Mouse (Mus musculus) layer of hippocampus, adult 9-11 months (tissue): ENCODE measurements around the gene Siah1a.

Experiments used
- DNase-seq: peaks from one replicate; pipeline ENCODE4 v3.0.0; 2022

Siah1a gene

DNA sequence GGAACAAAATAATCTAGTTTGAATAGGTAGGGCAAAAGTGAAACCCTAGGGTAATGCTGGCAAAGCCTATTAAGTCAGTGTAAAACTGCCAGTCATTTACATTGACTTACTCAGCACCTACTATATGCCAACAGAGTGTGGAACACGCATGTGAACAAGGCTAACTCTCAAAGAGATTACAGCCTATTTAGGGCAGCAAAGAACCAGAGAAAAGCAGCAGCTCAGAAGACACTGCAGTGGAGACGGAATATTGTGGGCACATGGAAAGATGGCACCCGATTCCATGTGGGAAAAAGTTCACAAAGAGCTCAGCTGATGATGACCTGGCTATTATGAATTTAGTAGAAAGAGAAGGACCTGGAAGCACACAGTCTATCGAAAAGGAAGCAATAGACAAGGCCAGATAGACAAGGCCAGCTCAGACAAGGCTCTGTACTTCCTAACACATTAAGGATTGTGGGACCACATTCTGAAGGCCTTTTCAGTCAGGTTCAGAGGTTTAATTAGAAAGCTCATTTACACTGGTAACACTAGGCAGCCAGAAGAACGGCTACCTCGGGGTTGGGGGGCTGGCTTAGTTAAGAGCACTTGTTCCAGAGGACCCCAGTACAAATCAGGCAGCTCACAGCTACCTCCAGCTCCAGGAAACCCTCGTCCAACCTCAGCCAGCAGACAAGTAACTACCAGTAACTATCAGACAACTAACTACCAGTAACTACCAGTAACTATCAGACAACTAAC is 3.0 kb downstream of the Siah1a start:
- no peak for DNase-seq

DNA sequence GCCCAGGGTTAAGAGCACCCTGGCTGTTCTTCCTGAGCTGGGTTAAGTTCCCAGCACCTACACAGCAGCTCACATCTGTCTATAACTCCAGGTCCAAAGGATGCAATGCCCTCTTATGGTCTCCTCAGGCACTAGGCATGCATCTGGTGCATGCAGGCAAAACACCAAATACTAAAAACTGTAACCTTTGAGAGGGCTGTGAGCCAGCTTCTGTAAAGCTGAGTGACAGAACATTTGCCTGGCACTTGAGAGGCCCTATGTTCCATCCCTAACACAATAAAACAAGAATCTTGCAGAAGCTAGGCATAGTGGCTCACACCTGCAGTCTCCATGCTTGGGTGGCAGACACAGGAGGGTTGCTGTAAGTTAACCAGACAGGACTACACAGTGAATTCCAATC is 4.1 kb downstream of the Siah1a start:
- DNase-seq: no peak

DNA sequence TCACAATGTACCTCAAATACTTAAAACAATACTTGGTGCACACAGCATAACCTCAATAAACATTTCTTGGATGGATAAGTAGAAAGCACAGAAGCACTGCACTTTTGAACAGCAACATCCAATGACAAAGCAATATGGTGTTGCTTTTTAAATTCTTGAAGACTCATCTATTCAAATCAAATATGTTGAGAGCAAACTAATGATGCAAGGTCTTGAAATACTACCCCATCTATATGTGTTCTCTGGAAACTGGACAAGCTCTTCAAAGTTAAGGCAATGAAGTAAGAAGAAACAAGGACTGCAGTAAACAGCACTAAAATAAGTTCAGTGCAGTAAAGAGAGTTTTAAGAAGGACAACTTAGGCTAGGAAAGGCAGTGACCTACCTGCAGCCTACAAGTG is 4.8 kb downstream of the Siah1a start:
- no peak for DNase-seq

DNA sequence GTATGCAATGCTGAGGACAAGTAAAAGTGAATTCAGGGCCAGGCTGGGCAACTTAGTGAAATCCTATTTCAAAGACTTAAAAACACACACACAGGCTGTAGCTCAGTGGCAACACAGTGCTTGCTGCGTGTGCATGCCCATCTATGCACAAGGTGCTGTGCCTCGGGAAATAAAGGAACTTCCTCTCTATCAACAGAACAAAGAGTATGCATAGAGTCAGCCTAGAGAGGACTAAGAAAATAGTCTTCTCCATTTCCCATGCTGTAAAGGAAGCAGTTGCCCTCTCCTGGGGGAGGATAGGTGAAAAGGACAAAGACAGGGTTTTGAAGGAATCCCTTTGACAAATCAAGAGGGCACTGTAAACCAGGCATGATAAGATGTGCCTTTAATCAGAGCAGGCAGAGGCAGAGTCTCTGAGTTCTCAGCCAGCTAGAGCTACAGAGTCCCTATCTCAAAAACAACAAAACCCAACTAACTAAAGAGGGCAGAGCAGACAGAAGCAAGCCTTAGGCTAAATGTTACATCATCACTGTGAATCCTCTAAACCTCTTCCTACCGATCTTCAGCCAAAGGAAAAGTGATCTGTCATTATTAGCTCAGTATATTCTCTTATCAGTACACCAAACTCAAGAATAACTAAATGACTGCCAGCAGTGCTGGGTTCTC is 10.2 kb downstream of the Siah1a start:
- DNase-seq: no peak

GRCm38 (mm10) chr8:86734954-86735353 is 10.8 kb downstream of the Siah1a start:
- DNase-seq: no peak

- no peak for DNase-seq
Measured at GRCm38 (mm10) chr8:86734171-86734570, 11.6 kb downstream of the Siah1a start.

DNA sequence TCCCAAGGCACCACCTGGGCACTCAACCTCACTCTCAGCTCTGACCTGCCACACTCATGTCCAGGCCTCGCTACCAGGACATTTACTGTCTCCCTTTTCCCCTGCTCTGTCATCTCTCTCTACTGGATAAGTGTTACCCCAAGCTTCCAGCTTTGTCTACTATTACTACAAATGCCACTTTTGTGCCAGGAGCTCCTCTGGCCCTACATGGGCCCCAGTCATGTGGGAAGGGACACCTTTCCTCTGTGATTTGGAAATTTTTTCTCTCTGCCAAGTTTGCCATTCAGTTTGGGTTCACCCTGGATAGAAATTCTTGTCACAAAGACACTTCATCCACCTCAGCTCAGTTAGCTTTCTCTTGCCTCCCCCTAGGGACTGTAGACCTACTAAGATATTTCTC is 14.9 kb downstream of the Siah1a start:
- no peak for DNase-seq

DNA sequence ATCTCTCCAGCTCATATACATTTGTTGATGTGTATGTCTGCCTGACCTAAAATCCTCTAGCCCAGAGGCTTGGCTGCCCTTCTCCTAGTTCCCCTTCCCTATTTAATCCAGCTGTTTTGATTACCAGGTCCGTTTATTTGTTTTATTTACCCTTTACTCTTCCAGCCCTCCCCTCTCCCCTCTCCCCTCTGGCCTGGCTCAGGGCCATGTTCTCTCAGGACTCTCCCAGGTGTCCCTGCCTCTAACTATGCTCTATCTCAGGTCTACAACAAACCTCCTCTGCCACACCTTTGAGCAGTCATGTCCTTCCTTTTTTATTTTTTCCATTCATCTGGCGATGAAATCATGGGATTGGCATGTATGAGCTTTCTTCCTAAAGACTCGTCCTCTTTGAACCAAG is 15.4 kb downstream of the Siah1a start:
- no peak for DNase-seq

- no peak for DNase-seq
Measured at GRCm38 (mm10) chr8:86728224-86728950, 17.3 kb downstream of the Siah1a start.

DNA sequence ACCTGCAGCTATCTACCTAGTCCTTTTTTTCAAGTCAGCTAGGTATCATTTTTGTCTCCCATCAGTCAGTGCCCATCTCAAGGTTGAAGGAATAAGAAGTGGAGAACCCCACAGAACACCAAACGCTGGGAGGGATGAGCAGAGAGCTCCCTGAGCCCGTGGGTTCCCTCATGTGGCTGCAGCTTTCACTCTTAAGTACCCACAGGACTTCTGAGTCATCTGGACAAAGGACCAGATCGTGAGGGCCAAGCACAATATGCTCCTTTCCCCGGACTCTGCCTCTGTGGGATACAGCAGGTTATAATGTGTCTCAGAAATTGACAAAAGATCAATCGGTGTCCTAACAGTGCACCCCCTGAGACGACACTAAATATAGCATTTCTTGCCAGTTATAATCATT is 18.8 kb downstream of the Siah1a start:
- no peak for DNase-seq

GRCm38 (mm10) chr8:86721490-86721889 is 24.2 kb downstream of the Siah1a start:
- DNase-seq: no peak

DNA sequence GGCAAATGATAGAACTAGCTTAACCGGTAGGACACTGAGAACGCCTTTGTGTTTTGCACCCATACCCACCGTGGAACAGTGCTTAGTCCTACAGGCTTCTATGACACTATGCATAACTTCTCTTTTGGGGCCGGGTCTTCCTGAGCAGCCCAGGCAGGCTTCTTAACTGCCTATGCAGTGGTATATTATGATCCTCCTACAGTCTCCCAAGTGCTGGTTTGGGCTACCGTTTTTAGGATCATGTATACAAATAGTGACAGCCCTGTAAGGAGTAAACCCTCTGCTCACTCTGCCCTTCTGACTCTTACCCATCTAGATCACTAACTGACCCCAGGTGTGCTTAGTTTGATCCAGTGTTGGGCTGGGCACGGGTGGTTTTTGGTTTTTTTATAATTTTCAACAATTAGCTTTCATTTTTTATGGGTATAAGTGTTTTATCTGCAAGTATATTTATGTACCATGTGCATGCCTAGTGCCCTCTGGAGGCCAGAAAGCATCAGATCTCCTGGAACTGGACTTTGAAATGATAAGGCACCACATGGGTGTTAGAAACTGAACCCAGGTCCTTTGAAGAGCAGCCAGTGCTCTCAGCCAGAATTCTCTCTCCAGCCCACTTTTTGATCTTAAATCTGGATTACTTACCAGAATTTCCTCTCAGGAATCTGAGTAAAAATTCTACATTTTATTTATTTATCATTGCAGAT is 24.8 kb downstream of the Siah1a start:
- no peak for DNase-seq

- no peak for DNase-seq
Measured at GRCm38 (mm10) chr8:86719368-86719767, 26.4 kb downstream of the Siah1a start.

GRCm38 (mm10) chr8:86718332-86718994 is 27.3 kb downstream of the Siah1a start:
- DNase-seq: no peak

DNA sequence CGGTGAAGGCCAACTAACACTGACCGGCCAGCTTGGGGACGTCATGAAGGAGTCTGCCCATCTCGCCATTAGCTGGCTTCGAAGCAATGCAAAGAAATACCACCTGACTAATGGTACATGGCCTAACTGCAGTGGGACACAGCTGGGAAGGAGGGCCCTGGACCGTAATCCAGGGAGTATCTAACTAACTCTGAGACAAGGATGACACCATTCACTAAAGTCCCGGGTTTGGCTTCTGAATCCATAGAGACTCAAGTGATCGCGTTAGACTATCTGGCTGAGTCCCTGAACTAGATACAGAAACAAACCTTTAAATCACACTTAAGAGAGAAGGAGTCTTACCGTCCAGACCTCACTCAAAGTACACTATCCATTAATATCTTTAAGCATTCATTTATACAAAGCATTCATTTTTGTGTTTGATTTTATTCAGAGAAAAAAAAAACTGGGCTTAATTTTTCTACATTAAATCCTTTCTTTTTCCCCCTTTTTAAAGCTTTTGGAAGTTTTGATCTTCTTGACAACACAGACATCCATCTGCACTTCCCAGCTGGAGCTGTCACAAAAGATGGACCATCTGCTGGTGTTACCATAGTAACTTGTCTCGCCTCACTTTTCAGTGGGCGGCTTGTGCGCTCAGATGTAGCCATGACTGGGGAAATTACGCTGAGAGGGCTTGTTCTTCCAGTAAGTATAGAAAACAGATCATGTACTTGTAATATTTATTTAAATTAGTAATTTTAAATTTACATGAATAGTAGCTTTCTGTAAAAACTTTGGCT is 32.1 kb downstream of the Siah1a start:
- peak; percentile 92 for DNase-seq

DNA sequence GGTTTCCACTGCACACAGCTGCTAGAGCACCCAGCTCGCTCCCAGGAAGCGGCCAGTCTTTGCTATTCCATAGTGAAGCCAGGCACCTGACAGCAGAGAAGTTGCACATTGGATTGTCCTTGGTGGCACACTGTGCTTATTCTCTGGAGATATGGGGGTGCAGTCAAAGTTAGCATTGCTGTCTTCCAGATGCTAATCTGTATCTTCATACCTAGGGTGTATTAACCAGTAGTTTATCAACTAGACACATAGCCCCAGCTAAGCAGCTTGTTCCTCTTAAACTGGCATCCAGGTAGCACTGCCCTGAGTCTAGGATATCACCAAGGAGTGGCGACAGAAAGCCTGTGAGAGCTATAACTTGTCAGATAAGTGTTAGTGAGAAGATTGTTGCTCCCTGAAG is 33.1 kb downstream of the Siah1a start:
- no peak for DNase-seq

GRCm38 (mm10) chr8:86707873-86708272 is 37.9 kb downstream of the Siah1a start:
- DNase-seq: peak; percentile 37

- DNase-seq: no peak
Measured at GRCm38 (mm10) chr8:86706756-86707155, 39.0 kb downstream of the Siah1a start.

DNA sequence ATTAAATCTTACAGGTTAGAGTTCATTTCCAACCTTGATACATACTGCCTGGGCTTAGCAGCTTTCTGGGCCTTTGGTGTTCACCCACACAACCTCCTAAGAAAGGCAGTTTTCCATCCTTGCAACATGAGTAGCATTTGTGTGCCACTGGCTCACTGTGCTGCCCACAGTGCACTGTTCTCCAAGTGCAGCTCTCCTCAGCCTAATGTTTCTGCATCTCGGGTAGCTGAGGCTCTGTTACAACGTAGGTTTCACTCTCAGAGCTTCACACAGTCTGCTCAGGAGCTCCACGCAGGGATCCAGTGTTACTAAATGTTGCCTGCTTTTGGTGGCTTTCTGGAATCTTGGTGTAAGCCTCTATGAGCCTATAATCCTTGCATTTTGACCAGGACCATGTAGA is 40.4 kb downstream of the Siah1a start:
- no peak for DNase-seq

GRCm38 (mm10) chr8:86702453-86702852 is 43.3 kb downstream of the Siah1a start:
- no peak for DNase-seq

DNA sequence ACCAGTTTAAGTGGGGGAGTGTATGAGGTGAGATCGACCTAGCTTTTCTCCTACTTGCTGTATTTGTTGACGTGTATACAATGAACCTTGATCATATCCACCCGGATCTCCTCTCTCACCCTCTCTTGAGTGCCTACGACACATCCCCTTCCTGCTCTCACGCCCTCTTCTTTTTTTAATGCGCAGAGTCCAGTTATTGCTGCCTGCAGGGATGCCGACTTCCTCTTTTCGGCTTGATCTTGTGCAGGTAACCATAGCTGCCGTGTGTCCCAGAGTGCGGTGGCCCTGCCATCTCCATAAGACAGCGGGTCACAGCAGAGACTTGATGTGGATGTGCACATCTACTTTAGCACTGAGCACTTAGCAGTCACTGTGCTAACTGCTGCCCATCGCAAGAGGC is 46.3 kb downstream of the Siah1a start:
- no peak for DNase-seq

DNA sequence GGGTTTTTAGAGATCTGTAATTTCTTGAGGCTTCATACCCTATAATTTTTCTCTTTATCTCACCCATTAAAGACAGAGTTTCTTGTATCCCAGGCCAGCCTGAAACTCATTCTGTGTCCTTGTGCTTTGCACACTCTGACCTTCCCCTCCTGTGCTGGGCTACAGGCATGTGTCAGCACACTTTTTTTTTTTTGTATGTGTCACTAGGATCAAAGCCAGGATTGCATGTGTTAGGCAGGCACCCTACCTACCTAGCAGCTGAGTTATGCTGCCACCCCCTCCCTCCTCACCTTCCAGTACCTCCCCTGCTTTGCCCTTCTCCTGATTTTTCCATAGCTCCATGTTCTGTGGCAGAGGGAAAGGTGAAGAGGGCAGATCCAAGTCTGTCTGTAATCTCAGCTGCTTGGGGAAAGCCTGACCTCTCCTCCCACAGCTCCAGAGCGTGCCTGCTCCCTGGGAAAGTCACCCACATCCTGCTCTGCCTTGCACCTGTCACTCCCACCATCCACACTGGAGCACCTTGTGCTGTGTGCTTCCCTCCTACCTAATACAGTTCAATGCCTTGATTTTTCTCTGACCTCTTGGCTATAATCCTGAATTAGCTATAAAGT is 46.8 kb downstream of the Siah1a start:
- DNase-seq: no peak
